Mouse (Mus musculus): ENCODE measurements around the gene Olfr1354. TPM values are rescaled to one million over a fixed set of nuclear protein-coding genes. Genes with fewer than 3 reads are reported as not detected.

Olfr1354 gene
- not detected for polyA plus RNA-seq (2015; fragmentation: Illumina TruSeq; extraction: RNeasy Lipid Tissue Mini Kit (QIAGEN cat#74804); ENCODE audit: low read depth, low replicate concordance)

DNA sequence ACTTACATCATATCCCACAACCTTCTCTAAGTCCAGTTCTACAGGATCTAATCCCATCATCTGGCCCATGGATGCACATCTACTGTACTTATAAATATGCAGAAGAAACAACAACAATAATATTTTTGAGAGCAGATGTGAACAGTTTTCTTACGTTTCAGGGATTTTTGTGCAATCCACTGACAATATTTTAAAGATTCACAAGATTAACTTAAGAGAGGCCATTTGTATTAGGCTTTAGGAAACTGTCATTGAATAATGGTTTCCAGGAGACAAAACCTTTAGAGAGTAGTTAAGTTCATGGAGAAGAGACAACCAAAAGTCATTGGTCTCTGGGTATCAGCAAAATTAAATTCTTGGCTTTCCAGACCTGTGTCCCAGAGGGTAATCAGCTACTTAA, at the start of gene Olfr1354:
Gene Olfr1354 (plus strand): TSS at position 301 of the 400 bp plus-strand sequence.

DNA sequence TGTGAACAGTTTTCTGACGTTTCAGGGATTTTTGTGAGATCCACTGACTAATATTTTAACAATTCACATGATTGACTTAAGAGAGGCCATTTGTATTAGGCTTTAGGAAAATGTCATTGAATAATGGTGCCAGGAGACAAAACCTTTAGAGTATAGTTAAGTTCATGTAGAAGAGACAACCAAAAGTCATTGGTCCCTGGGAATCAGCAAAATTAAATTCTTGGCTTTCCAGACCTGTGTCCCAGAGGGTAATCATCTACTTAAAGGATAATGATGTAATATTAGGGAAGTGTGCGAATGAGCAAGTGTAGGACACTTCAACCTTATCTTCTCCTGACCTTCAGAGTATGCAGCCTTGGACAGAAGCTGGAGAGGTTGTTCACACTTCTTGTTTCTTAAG, 37.7 kb upstream of the Olfr1354 start, which contains the start of gene Olfr1355:
Gene Olfr1355 (plus strand): TSS at position 301 of the 400 bp plus-strand sequence.

DNA sequence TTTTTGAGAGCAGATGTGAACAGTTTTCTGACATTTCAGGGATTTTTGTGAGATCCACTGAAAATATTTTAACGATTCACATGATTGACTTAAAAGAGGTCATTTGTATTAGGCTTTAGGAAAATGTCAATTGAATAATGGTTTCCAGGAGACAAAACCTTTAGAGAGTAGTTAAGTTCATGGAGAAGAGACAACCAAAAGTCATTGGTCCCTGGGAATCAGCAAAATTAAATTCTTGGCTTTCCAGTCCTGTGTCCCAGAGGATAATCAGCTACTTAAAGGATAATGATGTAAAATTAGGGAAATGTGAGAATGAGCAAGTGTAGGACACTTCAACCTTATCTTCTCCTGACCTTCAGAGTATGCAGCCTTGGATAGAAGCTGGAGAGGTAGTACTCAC, 37.4 kb downstream of the Olfr1354 start, which contains the start of gene Olfr8:
Gene Olfr8 (plus strand): TSS at position 301 of the 400 bp plus-strand sequence.

DNA sequence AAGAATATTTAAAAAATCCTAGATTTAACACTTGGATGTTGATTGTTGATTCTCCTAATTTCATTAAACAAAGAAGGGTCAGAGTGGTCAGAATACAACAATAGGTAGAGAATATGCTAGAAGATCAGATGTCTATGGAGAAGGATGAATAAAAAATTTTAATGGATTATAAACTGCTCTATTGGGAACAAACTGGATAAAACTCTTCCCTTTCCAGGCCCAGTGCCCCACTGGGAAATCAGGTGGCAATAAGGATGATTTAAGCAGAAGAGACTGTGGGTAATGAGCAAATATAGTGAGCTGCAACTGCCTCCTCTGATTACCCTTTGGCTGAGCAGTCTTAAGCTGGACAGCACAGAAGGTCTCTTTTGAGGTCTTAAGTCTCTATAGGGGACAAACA, 50.0 kb downstream of the Olfr1354 start, which contains the start of gene Olfr1353:
Gene Olfr1353 (plus strand): TSS at position 301 of the 400 bp plus-strand sequence.

Other genes with a start within 250 kb of the Olfr1354 start
- not detected for gene Casp14, start 194.9 kb upstream of the Olfr1354 start, polyA plus RNA-seq (2015; fragmentation: Illumina TruSeq; extraction: RNeasy Lipid Tissue Mini Kit (QIAGEN cat#74804); ENCODE audit: low read depth, low replicate concordance)
- not detected for gene Ccdc105, start 160.1 kb upstream of the Olfr1354 start, polyA plus RNA-seq (2015; fragmentation: Illumina TruSeq; extraction: RNeasy Lipid Tissue Mini Kit (QIAGEN cat#74804); ENCODE audit: low read depth, low replicate concordance)
- gene Slc1a6, start 132.7 kb upstream of the Olfr1354 start, polyA plus RNA-seq (2015; fragmentation: Illumina TruSeq; extraction: RNeasy Lipid Tissue Mini Kit (QIAGEN cat#74804); ENCODE audit: low read depth, low replicate concordance) = 11.0 TPM
- not detected for gene Olfr1356, start 61.0 kb upstream of the Olfr1354 start, polyA plus RNA-seq (2015; fragmentation: Illumina TruSeq; extraction: RNeasy Lipid Tissue Mini Kit (QIAGEN cat#74804); ENCODE audit: low read depth, low replicate concordance)
- not detected for gene Olfr1355, start 37.6 kb upstream of the Olfr1354 start, polyA plus RNA-seq (2015; fragmentation: Illumina TruSeq; extraction: RNeasy Lipid Tissue Mini Kit (QIAGEN cat#74804); ENCODE audit: low read depth, low replicate concordance)
- not detected for gene Olfr8, start 37.5 kb downstream of the Olfr1354 start, polyA plus RNA-seq (2015; fragmentation: Illumina TruSeq; extraction: RNeasy Lipid Tissue Mini Kit (QIAGEN cat#74804); ENCODE audit: low read depth, low replicate concordance)
- not detected for gene Olfr1353, start 50.1 kb downstream of the Olfr1354 start, polyA plus RNA-seq (2015; fragmentation: Illumina TruSeq; extraction: RNeasy Lipid Tissue Mini Kit (QIAGEN cat#74804); ENCODE audit: low read depth, low replicate concordance)
- not detected for gene Olfr1352, start 67.9 kb downstream of the Olfr1354 start, polyA plus RNA-seq (2015; fragmentation: Illumina TruSeq; extraction: RNeasy Lipid Tissue Mini Kit (QIAGEN cat#74804); ENCODE audit: low read depth, low replicate concordance)
- not detected for gene Olfr1351, start 99.3 kb downstream of the Olfr1354 start, polyA plus RNA-seq (2015; fragmentation: Illumina TruSeq; extraction: RNeasy Lipid Tissue Mini Kit (QIAGEN cat#74804); ENCODE audit: low read depth, low replicate concordance)
- not detected for gene Olfr57, start 115.6 kb downstream of the Olfr1354 start, polyA plus RNA-seq (2015; fragmentation: Illumina TruSeq; extraction: RNeasy Lipid Tissue Mini Kit (QIAGEN cat#74804); ENCODE audit: low read depth, low replicate concordance)
- gene 2610008E11Rik, start 184.4 kb downstream of the Olfr1354 start, polyA plus RNA-seq (2015; fragmentation: Illumina TruSeq; extraction: RNeasy Lipid Tissue Mini Kit (QIAGEN cat#74804); ENCODE audit: low read depth, low replicate concordance) = 23.8 TPM
- not detected for gene Vmn2r80, start 235.6 kb downstream of the Olfr1354 start, polyA plus RNA-seq (2015; fragmentation: Illumina TruSeq; extraction: RNeasy Lipid Tissue Mini Kit (QIAGEN cat#74804); ENCODE audit: low read depth, low replicate concordance)